Mouse (Mus musculus) cortical plate, adult 2 months (tissue): ENCODE results near the gene Fam228a.

ENCODE experiments used
- CTCF ChIP-seq: fragments of 200-500 bp; IDR thresholded peaks from 2 replicates; pipeline ENCODE4 v1.5.1; 2011; ENCODE audit warnings: mild to moderate bottlenecking, control low read depth, low read length; ENCODE audit not compliant: insufficient read depth; ENCODE audit errors: extremely low read depth
- POLR2A ChIP-seq: fragments of 200-500 bp; IDR thresholded peaks from 2 replicates; pipeline ENCODE4 v1.6.1; 2011; ENCODE audit warnings: mild to moderate bottlenecking, low read length, control low read depth; ENCODE audit not compliant: insufficient read depth; ENCODE audit errors: extremely low read depth

- TF ChIP-seq POLR2A, result no peak
- TF ChIP-seq CTCF, result no peak
Observed at GRCm38 (mm10) chr12:4665675-4666037, 72.6 kb downstream of the Fam228a start.
